Mouse (Mus musculus): ENCODE measurements around the gene Sfswap. TPM values are rescaled to one million over a fixed set of nuclear protein-coding genes. Genes with fewer than 3 reads are reported as not detected.

Gene Sfswap
- polyA plus RNA-seq, 1 experiment from 2014 or later, result 21.7 TPM

DNA sequence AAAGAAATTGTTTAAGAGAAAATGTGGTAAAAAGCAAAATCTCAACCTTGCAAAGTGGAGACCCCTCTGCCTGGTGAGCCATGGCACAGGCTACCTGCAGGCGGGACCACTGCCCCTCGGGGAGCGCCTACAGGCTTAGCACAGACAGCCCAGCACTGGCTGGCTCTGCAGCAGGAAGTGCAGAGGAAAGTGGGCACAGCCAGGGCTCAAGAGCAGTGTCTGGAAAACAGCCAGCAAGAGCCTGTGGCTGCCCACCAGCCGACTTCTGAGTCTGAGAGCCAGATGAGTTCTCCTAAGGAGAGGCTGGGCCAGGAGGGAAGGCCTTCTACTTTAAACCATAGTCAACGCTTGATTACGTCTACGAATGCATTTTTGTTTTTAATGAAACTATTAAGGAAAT is 20.5 kb downstream of the Sfswap start:
- no peak for ATAC-seq (ENCODE audit: low FRiP score, low TSS enrichment)
- H3K4me2 ChIP-seq (replicated peaks; ENCODE audit: low read depth), result no peak overlapping the region
- TF ChIP-seq CTCF (IDR thresholded peaks at IDR 0.05; ENCODE audit: low read depth), result no peak
- TF ChIP-seq EP300 (optimal IDR thresholded peaks at IDR 0.05), result no peak
- H3K9ac ChIP-seq (ENCODE audit: low read length), result no peak overlapping the region
- WGBS, result 89% methylated on average over 7 of the region's 7 CpGs
- H3K9me3 ChIP-seq (ENCODE audit: control insufficient read depth, low read length), result no peaks in the 10 kb centered on the region
- no peak for DNase-seq (ENCODE audit: low spot score)
- peaks cover 14% of the 10 kb centered on the region for H3K36me3 ChIP-seq (ENCODE audit: control insufficient read depth, insufficient read depth, low read length)
- H3K4me3 ChIP-seq (ENCODE audit: low read depth, low read length), result no peak overlapping the region
- no peaks in the 10 kb centered on the region for H3K27me3 ChIP-seq (ENCODE audit: control insufficient read depth, insufficient read depth, low read length)
- H3K27ac ChIP-seq (replicated peaks), result no peak overlapping the region
- no peaks in the 10 kb centered on the region for H3K4me1 ChIP-seq (replicated peaks; ENCODE audit: control insufficient read depth, insufficient read depth)

DNA sequence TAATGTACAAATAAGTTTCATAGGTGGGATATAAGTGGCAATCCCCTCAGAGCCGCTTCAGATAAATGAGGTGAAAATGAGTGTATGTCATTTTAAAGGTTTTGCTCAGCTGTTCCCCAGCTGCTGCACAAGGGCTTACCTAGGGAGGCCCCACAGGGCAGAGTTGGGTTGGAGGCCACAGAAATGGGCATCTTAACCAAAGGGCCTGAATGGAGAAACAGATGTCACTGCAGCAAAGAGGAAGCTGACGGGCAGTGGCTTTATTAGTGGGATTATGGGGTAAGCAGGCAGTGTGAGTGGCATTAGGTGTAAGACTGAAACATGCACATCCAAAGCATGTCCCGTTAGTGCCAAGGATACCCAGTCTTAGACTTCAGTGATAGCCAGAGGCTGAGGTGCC is 20.9 kb downstream of the Sfswap start:
- ATAC-seq (ENCODE audit: low FRiP score, low TSS enrichment), result no peak
- WGBS, result 93% methylated on average over 3 of the region's 3 CpGs
- peaks cover 14% of the 10 kb centered on the region for H3K36me3 ChIP-seq (ENCODE audit: control insufficient read depth, insufficient read depth, low read length)

DNA sequence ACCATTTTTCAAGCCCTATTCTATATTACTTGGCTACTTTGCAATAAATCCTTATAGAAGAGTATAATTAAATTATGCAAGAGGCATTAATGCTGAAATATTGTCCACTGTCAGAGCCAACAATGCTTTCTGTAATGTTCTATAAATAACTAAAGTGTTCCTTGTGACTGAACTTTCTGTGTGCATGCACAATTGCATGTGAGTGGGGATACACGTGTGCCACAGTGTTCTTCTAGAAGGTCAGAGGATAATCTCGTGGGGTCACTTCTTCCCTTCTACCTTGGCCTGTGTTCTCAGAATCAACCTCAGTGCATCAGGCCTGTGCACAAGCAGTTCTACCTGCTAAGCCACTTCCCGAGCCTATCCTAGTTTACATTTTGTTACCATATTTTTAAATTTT is 22.1 kb downstream of the Sfswap start:
- Histone ChIP-seq H3K36me3 (ENCODE audit: control insufficient read depth, insufficient read depth, low read length) (peaks cover 13% of the 10 kb centered on the region), H3K27ac (replicated peaks) (no peak overlapping the region), H3K9me3 (ENCODE audit: control insufficient read depth, low read length) (no peaks in the 10 kb centered on the region), H3K4me1 (replicated peaks; ENCODE audit: control insufficient read depth, insufficient read depth) (no peaks in the 10 kb centered on the region), H3K9ac (ENCODE audit: low read length) (no peak overlapping the region), H3K27me3 (ENCODE audit: control insufficient read depth, insufficient read depth, low read length) (no peaks in the 10 kb centered on the region), H3K4me3 (ENCODE audit: low read depth, low read length) (no peak overlapping the region), H3K4me2 (replicated peaks; ENCODE audit: low read depth) (no peak overlapping the region)
- no peak for TF ChIP-seq EP300 (optimal IDR thresholded peaks at IDR 0.05)
- no peak for TF ChIP-seq CTCF (IDR thresholded peaks at IDR 0.05; ENCODE audit: low read depth)
- WGBS, result 74% methylated on average over 3 of the region's 3 CpGs
- no peak for ATAC-seq (ENCODE audit: low FRiP score, low TSS enrichment)
- no peak for DNase-seq (ENCODE audit: low spot score)

More for the DNA sequence above, 20.9 kb downstream of the Sfswap start:
- Histone ChIP-seq H3K9me3 (ENCODE audit: control insufficient read depth, low read length) (no peaks in the 10 kb centered on the region), H3K27me3 (ENCODE audit: control insufficient read depth, insufficient read depth, low read length) (no peaks in the 10 kb centered on the region), H3K4me1 (replicated peaks; ENCODE audit: control insufficient read depth, insufficient read depth) (no peaks in the 10 kb centered on the region), H3K9ac (ENCODE audit: low read length) (no peak overlapping the region), H3K4me3 (ENCODE audit: low read depth, low read length) (no peak overlapping the region), H3K4me2 (replicated peaks; ENCODE audit: low read depth) (no peak overlapping the region), H3K27ac (replicated peaks) (no peak overlapping the region)
- DNase-seq (ENCODE audit: low spot score), result no peak
- TF ChIP-seq CTCF (IDR thresholded peaks at IDR 0.05; ENCODE audit: low read depth) (no peak), EP300 (optimal IDR thresholded peaks at IDR 0.05) (no peak)

DNA sequence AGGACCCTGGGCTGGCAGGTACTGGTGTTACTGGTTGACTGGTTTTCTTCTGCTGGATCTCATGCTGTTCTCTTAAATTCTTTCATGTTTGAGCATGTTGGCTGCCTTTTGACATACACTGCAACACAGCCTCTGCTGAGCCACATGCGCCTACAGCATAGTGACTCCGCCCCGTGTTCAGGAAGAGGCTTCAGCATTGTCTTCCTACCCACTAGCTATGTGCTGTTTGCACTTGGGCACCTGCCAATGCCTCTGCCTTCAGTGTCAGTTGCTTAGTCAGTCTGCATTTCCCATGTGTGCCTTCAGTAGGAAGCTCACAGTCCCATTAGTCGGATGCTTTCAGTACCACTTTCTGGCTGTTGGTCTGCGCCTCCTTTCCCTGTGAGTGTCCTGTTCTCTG is 23.7 kb downstream of the Sfswap start:
- Histone ChIP-seq H3K4me3 (ENCODE audit: low read depth, low read length) (no peak overlapping the region), H3K9me3 (ENCODE audit: control insufficient read depth, low read length) (no peaks in the 10 kb centered on the region), H3K36me3 (ENCODE audit: control insufficient read depth, insufficient read depth, low read length) (peaks cover 10% of the 10 kb centered on the region), H3K4me1 (replicated peaks; ENCODE audit: control insufficient read depth, insufficient read depth) (no peaks in the 10 kb centered on the region), H3K4me2 (replicated peaks; ENCODE audit: low read depth) (no peak overlapping the region), H3K27me3 (ENCODE audit: control insufficient read depth, insufficient read depth, low read length) (no peaks in the 10 kb centered on the region), H3K27ac (replicated peaks) (no peak overlapping the region), H3K9ac (ENCODE audit: low read length) (no peak overlapping the region)
- no peak for DNase-seq (ENCODE audit: low spot score)
- no peak for TF ChIP-seq EP300 (optimal IDR thresholded peaks at IDR 0.05)
- TF ChIP-seq CTCF (IDR thresholded peaks at IDR 0.05; ENCODE audit: low read depth), result no peak
- WGBS, result 71% methylated on average over 5 of the region's 5 CpGs
- no peak for ATAC-seq (ENCODE audit: low FRiP score, low TSS enrichment)

DNA sequence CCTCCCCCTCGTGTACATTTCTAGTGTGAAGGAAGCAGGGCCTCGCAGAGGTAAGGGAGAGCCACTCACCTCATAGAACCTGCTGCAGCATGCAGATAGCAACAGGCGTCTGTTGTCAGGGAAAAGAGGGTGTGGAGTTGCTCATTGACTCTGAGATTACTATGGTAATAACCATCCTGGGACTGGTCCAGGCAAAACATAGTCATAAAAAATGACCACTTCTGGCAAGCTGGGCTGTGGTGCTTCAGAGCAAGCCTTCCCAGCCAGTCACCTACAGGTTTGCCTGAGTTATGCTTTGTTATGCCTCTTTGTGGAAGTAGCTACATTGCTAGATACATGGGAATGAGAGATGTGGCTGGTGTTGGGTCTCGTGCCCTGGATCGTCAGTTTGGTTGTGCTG is 26.1 kb downstream of the Sfswap start:
- Histone ChIP-seq H3K4me3 (ENCODE audit: low read depth, low read length) (no peak overlapping the region), H3K27me3 (ENCODE audit: control insufficient read depth, insufficient read depth, low read length) (no peaks in the 10 kb centered on the region), H3K27ac (replicated peaks) (no peak overlapping the region), H3K36me3 (ENCODE audit: control insufficient read depth, insufficient read depth, low read length) (peaks cover 6% of the 10 kb centered on the region), H3K9ac (ENCODE audit: low read length) (no peak overlapping the region), H3K9me3 (ENCODE audit: control insufficient read depth, low read length) (no peaks in the 10 kb centered on the region), H3K4me2 (replicated peaks; ENCODE audit: low read depth) (no peak overlapping the region), H3K4me1 (replicated peaks; ENCODE audit: control insufficient read depth, insufficient read depth) (no peaks in the 10 kb centered on the region)
- 70% methylated on average over 5 of the region's 5 CpGs for WGBS
- TF ChIP-seq CTCF (IDR thresholded peaks at IDR 0.05; ENCODE audit: low read depth), result no peak
- no peak for TF ChIP-seq EP300 (optimal IDR thresholded peaks at IDR 0.05)
- DNase-seq (ENCODE audit: low spot score) (no peak), ATAC-seq (ENCODE audit: low FRiP score, low TSS enrichment) (no peak)

DNA sequence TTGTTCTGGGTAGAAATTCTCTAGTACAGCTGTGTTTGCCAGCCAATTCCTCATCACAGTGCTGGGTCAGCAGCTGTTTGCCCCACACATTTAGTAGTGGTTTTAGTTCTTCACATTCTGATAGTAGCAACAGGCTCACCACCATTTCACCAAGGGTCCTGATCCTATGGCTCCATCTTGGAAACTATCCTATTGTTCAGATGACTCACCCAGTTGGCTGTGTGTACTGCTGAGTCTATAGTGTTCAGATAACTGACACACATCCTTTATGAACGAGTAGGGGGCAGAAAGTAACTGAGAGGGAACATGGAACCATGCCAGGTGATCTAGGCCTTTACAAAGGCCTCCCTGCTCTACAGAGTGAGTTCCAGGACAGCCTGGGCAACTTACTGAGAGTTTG is 28.6 kb downstream of the Sfswap start:
- H3K27ac ChIP-seq (replicated peaks), result no peak overlapping the region
- H3K9me3 ChIP-seq (ENCODE audit: control insufficient read depth, low read length), result no peaks in the 10 kb centered on the region
- H3K27me3 ChIP-seq (ENCODE audit: control insufficient read depth, insufficient read depth, low read length), result no peaks in the 10 kb centered on the region
- no peak for ATAC-seq (ENCODE audit: low FRiP score, low TSS enrichment)
- no peaks in the 10 kb centered on the region for H3K4me1 ChIP-seq (replicated peaks; ENCODE audit: control insufficient read depth, insufficient read depth)
- H3K4me3 ChIP-seq (ENCODE audit: low read depth, low read length), result no peak overlapping the region
- 42% methylated on average over 1 of the region's 1 CpGs for WGBS
- H3K9ac ChIP-seq (ENCODE audit: low read length), result no peak overlapping the region
- no peak for DNase-seq (ENCODE audit: low spot score)
- no peak overlapping the region for H3K4me2 ChIP-seq (replicated peaks; ENCODE audit: low read depth)
- peaks cover 8% of the 10 kb centered on the region for H3K36me3 ChIP-seq (ENCODE audit: control insufficient read depth, insufficient read depth, low read length)
- TF ChIP-seq CTCF (IDR thresholded peaks at IDR 0.05; ENCODE audit: low read depth) (no peak), EP300 (optimal IDR thresholded peaks at IDR 0.05) (no peak)

Data from stomach, postnatal 0 days (tissue).